Mouse (Mus musculus) heart, embryonic 14.5 days (tissue): ENCODE data around the gene Olfr417. TPM values are rescaled to one million over a fixed set of nuclear protein-coding genes. Genes with fewer than 3 reads are reported as not detected.
"Not testable (repeated sequence)": the region's sequence is repeated elsewhere in the genome, so short reads cannot be mapped to it uniquely, and the experiment has no call there.

Source experiments
- ATAC-seq: fragments of 200-750 bp; cut with Nextera tagmentation; 2 replicates; pipeline ENCODE4 v1.8.0; 2017; ENCODE audit warnings: low read depth, moderate TSS enrichment; ENCODE audit not compliant: insufficient number of reproducible peaks, insufficient read depth, low FRiP score
- H3K27ac ChIP-seq, 2 experiments: fragments of 200-500 bp in 1 of 2; fragments of 300-500 bp in 1 of 2; sonication (generic) in 1 of 2; replicated peaks in 1 of 2; 2 replicates each; pipeline ENCODE4 v1.5.1; 2012 to 2014; ENCODE audit warnings: low read depth in 2 of 2, low read length in 2 of 2, control low read depth in 1 of 2, mild to moderate bottlenecking in 1 of 2, mixed read lengths in 1 of 2; ENCODE audit not compliant: control insufficient read depth in 1 of 2, insufficient read depth in 1 of 2
- H3K27me3 ChIP-seq: fragments of 300-500 bp; sonication (generic); 2 replicates; pipeline ENCODE4 v1.6.1; 2014; ENCODE audit warnings: mild to moderate bottlenecking, low read length, control low read depth; ENCODE audit not compliant: control insufficient read depth, insufficient read depth
- H3K36me3 ChIP-seq: fragments of 300-500 bp; sonication (generic); 2 replicates; pipeline ENCODE4 v1.6.1; 2014; ENCODE audit warnings: mild to moderate bottlenecking, control low read depth, low read length, mixed read lengths; ENCODE audit not compliant: control insufficient read depth, insufficient read depth
- H3K4me1 ChIP-seq, 2 experiments: fragments of 200-500 bp in 1 of 2; fragments of 300-500 bp in 1 of 2; sonication (generic) in 1 of 2; 2 replicates each; pipeline ENCODE4 v1.6.1; 2012 to 2014; ENCODE audit warnings: low read length in 2 of 2, control low read depth in 1 of 2, mixed read lengths in 1 of 2; ENCODE audit not compliant: control insufficient read depth in 2 of 2, insufficient read depth in 2 of 2
- H3K4me2 ChIP-seq: fragments of 300-500 bp; sonication (generic); 2 replicates; pipeline ENCODE4 v1.6.1; 2014; ENCODE audit warnings: mild to moderate bottlenecking, low read length
- H3K4me3 ChIP-seq, 2 experiments: fragments of 200-500 bp in 1 of 2; fragments of 300-500 bp in 1 of 2; sonication (generic) in 1 of 2; 2 replicates each; pipeline ENCODE4 v1.5.1; 2012 to 2014; ENCODE audit warnings: low read length in 2 of 2, mild to moderate bottlenecking in 2 of 2, control low read depth in 1 of 2, low read depth in 1 of 2, moderate library complexity in 1 of 2; ENCODE audit not compliant: control insufficient read depth in 1 of 2, insufficient read depth in 1 of 2
- H3K9ac ChIP-seq: fragments of 300-500 bp; sonication (generic); 2 replicates; pipeline ENCODE4 v1.6.1; 2014; ENCODE audit warnings: mild to moderate bottlenecking, low read length
- H3K9me3 ChIP-seq: fragments of 300-500 bp; sonication (generic); 2 replicates; pipeline ENCODE4 v1.6.1; 2016; ENCODE audit warnings: low read length, control low read depth; ENCODE audit not compliant: control insufficient read depth
- WGBS: fragments of 180-500 bp; shearing (Covaris S2); extraction: QIAGEN DNeasy Blood & Tissue Kit; methylation state at CpG from one replicate; pipeline ENCODE4 v1.1.7; 2014; 5-methylcytosine and 5-hydroxymethylcytosine counted together
- polyA plus RNA-seq: library from polyadenylated mRNA; unstranded; fragments of >200 nt; fragmentation: Nextera tagmentation; extraction: Ambion mirVana; gene quantifications from 2 replicates; pipeline ENCODE4 v1.2.1, GENCODE M21; 2014

The Olfr417 gene
- polyA plus RNA-seq = not detected in 2 replicates

DNA sequence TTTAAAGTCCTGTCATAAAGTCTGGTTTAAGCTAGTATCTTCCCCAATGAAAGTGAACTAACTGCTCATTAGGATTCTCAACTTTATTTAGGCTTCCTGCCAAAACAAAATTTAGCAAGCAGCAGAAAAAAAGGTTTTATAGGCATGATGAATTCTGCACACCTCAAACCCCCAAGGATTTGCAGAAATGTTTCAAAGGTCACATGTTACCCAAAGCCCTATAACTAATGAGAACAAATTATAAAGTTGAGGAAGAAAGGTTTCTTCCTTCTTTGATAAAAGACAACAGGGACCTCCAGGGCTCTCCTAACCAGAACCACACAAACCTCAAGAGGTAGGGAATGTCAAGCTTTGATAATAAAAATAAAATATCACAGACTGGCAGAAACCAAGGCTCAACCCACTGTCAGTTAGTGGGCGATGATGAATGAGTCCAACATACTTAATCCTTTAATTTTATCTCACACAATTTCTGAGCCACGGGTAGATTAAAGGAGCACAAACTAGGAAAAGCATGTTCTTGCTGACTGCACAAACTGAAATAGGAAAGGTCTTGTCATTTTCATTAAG is at the start of gene Olfr417:
TSS of gene Olfr417 (plus strand) at position 241 of the 570 bp plus-strand sequence.
- Histone ChIP-seq H3K27ac (no peak within 1 kb of the TSS), H3K9ac (no peak within 1 kb of the TSS), H3K4me2 (no peak within 1 kb of the TSS), H3K4me3 (no peak within 1 kb of the TSS), H3K4me1 (no peaks in the 10 kb centered on the region), H3K36me3 (no peaks in the 10 kb centered on the region), H3K9me3 (no peaks in the 10 kb centered on the region), H3K27me3 (no peaks in the 10 kb centered on the region)
- WGBS = 67% methylated on average over 2 of the region's 2 CpGs
- no peak for ATAC-seq

DNA sequence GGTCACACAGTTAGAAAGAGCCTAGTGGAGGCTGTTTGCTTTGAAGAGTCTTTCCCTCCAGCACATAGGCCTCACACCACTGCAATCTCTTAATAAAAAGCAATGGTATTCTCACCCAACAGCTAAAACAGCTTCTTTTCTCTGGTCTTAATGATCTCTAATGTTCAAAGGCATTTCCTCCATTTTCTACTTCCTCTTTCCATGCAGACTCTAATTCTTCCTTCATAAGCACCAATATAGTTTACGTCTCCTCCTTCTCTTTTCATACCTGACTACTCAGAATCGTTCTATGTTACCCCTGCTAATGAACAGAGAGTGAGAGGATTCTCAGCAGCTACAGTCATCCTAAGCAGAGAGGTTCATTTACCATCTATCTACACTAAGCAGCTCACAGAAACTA is 47.6 kb upstream of the Olfr417 start:
- no peaks in the 10 kb centered on the region for H3K27me3 ChIP-seq
- no peaks in the 10 kb centered on the region for H3K36me3 ChIP-seq
- H3K4me2 ChIP-seq = no peak overlapping the region
- H3K4me3 ChIP-seq = no peak overlapping the region
- WGBS = 78% methylated on average over 2 of the region's 2 CpGs
- no peak overlapping the region for H3K9ac ChIP-seq
- no peak overlapping the region for H3K27ac ChIP-seq
- no peaks in the 10 kb centered on the region for H3K9me3 ChIP-seq
- ATAC-seq = no peak
- no peaks in the 10 kb centered on the region for H3K4me1 ChIP-seq

DNA sequence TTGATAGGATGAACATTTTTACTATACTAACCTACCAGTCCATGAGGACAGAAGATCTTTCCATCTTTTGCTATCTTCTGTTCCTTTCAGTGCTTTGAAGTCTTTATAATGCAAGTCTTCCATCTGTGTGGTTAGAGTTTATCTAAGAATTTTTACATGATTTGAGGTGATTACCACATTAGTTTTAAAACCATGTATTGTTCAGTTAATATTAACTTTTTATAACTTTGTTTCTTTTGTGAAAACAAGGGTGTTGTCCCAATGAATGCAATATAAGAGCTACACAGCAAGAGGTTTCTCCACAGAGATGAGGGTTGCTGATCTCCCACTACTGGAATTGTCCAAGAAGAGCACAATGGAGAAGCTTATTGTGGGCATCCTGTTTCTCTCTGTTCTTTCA is 34.7 kb upstream of the Olfr417 start, which contains the start of gene Mptx1:
TSS of gene Mptx1 (plus strand) at position 301 of the 400 bp plus-strand sequence.
- H3K9me3 ChIP-seq = no peaks in the 10 kb centered on the region
- H3K27ac ChIP-seq = no peak within 1 kb of the TSS
- H3K4me3 ChIP-seq = no peak within 1 kb of the TSS
- no peaks in the 10 kb centered on the region for H3K27me3 ChIP-seq
- no peak within 1 kb of the TSS for H3K9ac ChIP-seq
- H3K36me3 ChIP-seq = no peaks in the 10 kb centered on the region
- H3K4me2 ChIP-seq = no peak within 1 kb of the TSS
- no peaks in the 10 kb centered on the region; a peak in 1 of 4 replicates for H3K4me1 ChIP-seq
- ATAC-seq = no peak

- H3K27ac ChIP-seq, H3K4me3 ChIP-seq, ATAC-seq, H3K9me3 ChIP-seq, H3K36me3 ChIP-seq, H3K27me3 ChIP-seq, H3K4me2 ChIP-seq, H3K9ac ChIP-seq, H3K4me1 ChIP-seq: not testable (repeated sequence)
- WGBS = 72% methylated on average over 1 of the region's 1 CpGs
Observed at GRCm38 (mm10) chr1:174353636-174354035, 11.3 kb upstream of the Olfr417 start.

- Histone ChIP-seq H3K36me3 (no peaks in the 10 kb centered on the region), H3K4me3 (no peak overlapping the region), H3K9me3 (no peaks in the 10 kb centered on the region), H3K4me1 (no peaks in the 10 kb centered on the region), H3K9ac (no peak overlapping the region), H3K27me3 (no peaks in the 10 kb centered on the region), H3K27ac (no peak overlapping the region), H3K4me2 (no peak overlapping the region)
- no peak for ATAC-seq
- 70% methylated on average over 5 of the region's 5 CpGs for WGBS
Observed at GRCm38 (mm10) chr1:174354640-174355039, 10.3 kb upstream of the Olfr417 start.

GRCm38 (mm10) chr1:174373799-174374198 is 8.9 kb downstream of the Olfr417 start:
- Histone ChIP-seq H3K4me3 (no peak overlapping the region), H3K9me3 (no peaks in the 10 kb centered on the region), H3K9ac (no peak overlapping the region), H3K36me3 (no peaks in the 10 kb centered on the region), H3K4me2 (no peak overlapping the region), H3K27ac (no peak overlapping the region), H3K27me3 (no peaks in the 10 kb centered on the region), H3K4me1 (no peaks in the 10 kb centered on the region)
- WGBS = 85% methylated on average over 3 of the region's 3 CpGs
- no peak for ATAC-seq

GRCm38 (mm10) chr1:174390746-174391145 is 25.8 kb downstream of the Olfr417 start, which contains the start of gene Olfr248:
Gene Olfr248, plus strand, starts transcription at chr1:174391046.
- Histone ChIP-seq H3K4me1 (no peaks in the 10 kb centered on the region), H3K27ac (no peak within 1 kb of the TSS), H3K27me3 (no peaks in the 10 kb centered on the region), H3K9ac (no peak within 1 kb of the TSS), H3K4me3 (no peak within 1 kb of the TSS), H3K4me2 (no peak within 1 kb of the TSS), H3K9me3 (no peaks in the 10 kb centered on the region), H3K36me3 (no peaks in the 10 kb centered on the region)
- 72% methylated on average over 2 of the region's 2 CpGs for WGBS
- ATAC-seq = no peak

GRCm38 (mm10) chr1:174422959-174423358 is 58.0 kb downstream of the Olfr417 start:
- H3K36me3 ChIP-seq = no peaks in the 10 kb centered on the region
- no peak overlapping the region for H3K4me3 ChIP-seq
- no peaks in the 10 kb centered on the region for H3K4me1 ChIP-seq
- 45% methylated on average over 4 of the region's 4 CpGs for WGBS
- H3K9ac ChIP-seq = no peak overlapping the region
- ATAC-seq = no peak
- H3K9me3 ChIP-seq = no peaks in the 10 kb centered on the region
- H3K27me3 ChIP-seq = no peaks in the 10 kb centered on the region
- no peak overlapping the region for H3K4me2 ChIP-seq
- H3K27ac ChIP-seq = no peak overlapping the region
